Mouse (Mus musculus): ENCODE measurements around the gene Slc17a2.

Slc17a2 gene

GRCm38 (mm10) chr13:23799405-23799804 lies 7.4 kb upstream of the Slc17a2 start:
- DNase-seq = no peak

GRCm38 (mm10) chr13:23804532-23804931 lies 2.3 kb upstream of the Slc17a2 start:
- no peak for DNase-seq

- DNase-seq = no peak
These were observed 9.4 kb downstream of the Slc17a2 start for GRCm38 (mm10) chr13:23816148-23816547.

GRCm38 (mm10) chr13:23820179-23820940 lies 13.6 kb downstream of the Slc17a2 start:
- no peak for DNase-seq

GRCm38 (mm10) chr13:23822213-23822612 lies 15.4 kb downstream of the Slc17a2 start:
- no peak for DNase-seq

GRCm38 (mm10) chr13:23826606-23827005 lies 19.8 kb downstream of the Slc17a2 start:
- no peak for DNase-seq

- DNase-seq = no peak
These were observed 26.3 kb downstream of the Slc17a2 start for GRCm38 (mm10) chr13:23833053-23833452.

GRCm38 (mm10) chr13:23834836-23835235 lies 28.0 kb downstream of the Slc17a2 start:
- DNase-seq = no peak

GRCm38 (mm10) chr13:23836630-23837029 lies 29.8 kb downstream of the Slc17a2 start:
- DNase-seq = no peak

GRCm38 (mm10) chr13:23839308-23839707 lies 32.5 kb downstream of the Slc17a2 start, which contains the start of gene Slc17a3:
Gene Slc17a3 (plus strand): TSS chr13:23839434.
- DNase-seq = no peak

GRCm38 (mm10) chr13:23845851-23846250 lies 39.1 kb downstream of the Slc17a2 start:
- no peak for DNase-seq

- DNase-seq = no peak
These were observed 42.5 kb downstream of the Slc17a2 start for GRCm38 (mm10) chr13:23849299-23849698.

GRCm38 (mm10) chr13:23856401-23856800 lies 49.6 kb downstream of the Slc17a2 start:
- no peak for DNase-seq

GRCm38 (mm10) chr13:23861815-23862214 lies 55.0 kb downstream of the Slc17a2 start:
- no peak for DNase-seq

GRCm38 (mm10) chr13:23864711-23865110 lies 57.9 kb downstream of the Slc17a2 start:
- no peak for DNase-seq

GRCm38 (mm10) chr13:23866086-23866710 lies 59.4 kb downstream of the Slc17a2 start:
- DNase-seq = no peak

- DNase-seq = no peak
These were observed 60.2 kb downstream of the Slc17a2 start for GRCm38 (mm10) chr13:23867000-23867399.

GRCm38 (mm10) chr13:23867405-23867804 lies 60.6 kb downstream of the Slc17a2 start, which contains the start of gene Slc17a1:
Gene Slc17a1 (plus strand): TSS chr13:23867750.
- no peak for DNase-seq

GRCm38 (mm10) chr13:23868790-23869533 lies 62.2 kb downstream of the Slc17a2 start:
- no peak for DNase-seq

- DNase-seq = no peak
These were observed 63.2 kb downstream of the Slc17a2 start for GRCm38 (mm10) chr13:23869996-23870395.

GRCm38 (mm10) chr13:23873141-23873540 lies 66.3 kb downstream of the Slc17a2 start:
- no peak for DNase-seq

Data from right cerebral cortex, postnatal 25 days (tissue).